Mouse (Mus musculus) embryonic facial prominence, embryonic 10.5 days (tissue): ENCODE data around the gene Alcam. TPM values are rescaled to one million over a fixed set of nuclear protein-coding genes. Genes with fewer than 3 reads are reported as not detected.

Experiments
- DNase-seq: peaks from one replicate; pipeline ENCODE4 v3.0.0-alpha.2; 2017; ENCODE audit warnings: low spot score
- H3K27ac ChIP-seq: fragments of 300-500 bp; sonication (generic); replicated peaks from 2 replicates; pipeline ENCODE4 v1.5.1; 2016; ENCODE audit warnings: mild to moderate bottlenecking
- H3K27me3 ChIP-seq: fragments of 300-500 bp; sonication (generic); replicated peaks from 2 replicates; pipeline ENCODE4 v1.6.1; 2016; ENCODE audit warnings: low read depth, mild to moderate bottlenecking; ENCODE audit not compliant: poor library complexity, severe bottlenecking
- H3K36me3 ChIP-seq: fragments of 300-500 bp; sonication (generic); replicated peaks from 2 replicates; pipeline ENCODE4 v1.6.1; 2016; ENCODE audit warnings: mild to moderate bottlenecking, moderate library complexity
- H3K4me1 ChIP-seq: fragments of 300-500 bp; sonication (generic); 2 replicates; pipeline ENCODE4 v1.6.1; 2016
- H3K4me3 ChIP-seq: fragments of 300-500 bp; sonication (generic); 2 replicates; pipeline ENCODE4 v1.5.1; 2016; ENCODE audit warnings: mild to moderate bottlenecking, moderate library complexity
- H3K9me3 ChIP-seq: fragments of 300-500 bp; sonication (generic); 2 replicates; pipeline ENCODE4 v1.6.1; 2016; ENCODE audit warnings: mild to moderate bottlenecking
- WGBS: fragments of 180-500 bp; shearing (Covaris S2); methylation state at CpG from one replicate; pipeline ENCODE4 v1.1.7; 2016; 5-methylcytosine and 5-hydroxymethylcytosine counted together
- polyA plus RNA-seq: library from polyadenylated mRNA; unstranded; fragments of >200 nt; fragmentation: Nextera tagmentation; extraction: Ambion mirVana; gene quantifications from 2 replicates; pipeline ENCODE4 v1.2.1, GENCODE M21; 2016

Gene Alcam
- polyA plus RNA-seq, 1 experiment from 2014 or later, result 5.1 TPM

DNA sequence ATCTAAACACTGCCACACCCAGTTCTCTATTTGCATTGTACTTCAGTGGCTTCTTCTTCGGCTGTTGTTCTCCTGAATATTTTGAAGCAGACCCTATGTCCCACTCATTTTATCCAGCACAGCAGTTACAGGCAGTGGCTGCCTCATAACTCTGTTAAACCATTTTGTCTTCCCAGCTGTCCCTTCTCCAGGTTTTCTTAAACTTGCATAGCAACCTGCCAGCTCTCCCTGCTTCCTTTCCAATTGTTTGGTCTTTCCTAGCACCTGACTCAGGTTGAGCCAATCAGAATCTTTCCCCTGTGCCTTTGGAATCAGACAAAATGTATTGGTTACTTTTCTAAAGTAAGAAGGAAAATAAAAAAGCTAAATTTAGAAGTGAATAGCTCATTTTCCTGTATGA lies 21.8 kb downstream of the Alcam start:
- no peak overlapping the region for H3K27ac ChIP-seq
- no peaks in the 10 kb centered on the region for H3K4me1 ChIP-seq
- DNase-seq, result no peak
- no peak overlapping the region for H3K4me3 ChIP-seq
- no peaks in the 10 kb centered on the region for H3K36me3 ChIP-seq
- WGBS, result 91% methylated on average over 1 of the region's 1 CpGs
- H3K9me3 ChIP-seq, result no peaks in the 10 kb centered on the region
- no peaks in the 10 kb centered on the region for H3K27me3 ChIP-seq

GRCm38 (mm10) chr16:52431590-52431989 lies 22.3 kb downstream of the Alcam start:
- no peak overlapping the region for H3K27ac ChIP-seq
- H3K4me1 ChIP-seq, result no peaks in the 10 kb centered on the region
- H3K27me3 ChIP-seq, result no peaks in the 10 kb centered on the region
- no peaks in the 10 kb centered on the region for H3K36me3 ChIP-seq
- H3K4me3 ChIP-seq, result no peak overlapping the region
- WGBS, result 77% methylated on average over 2 of the region's 2 CpGs
- DNase-seq, result no peak
- no peaks in the 10 kb centered on the region for H3K9me3 ChIP-seq

DNA sequence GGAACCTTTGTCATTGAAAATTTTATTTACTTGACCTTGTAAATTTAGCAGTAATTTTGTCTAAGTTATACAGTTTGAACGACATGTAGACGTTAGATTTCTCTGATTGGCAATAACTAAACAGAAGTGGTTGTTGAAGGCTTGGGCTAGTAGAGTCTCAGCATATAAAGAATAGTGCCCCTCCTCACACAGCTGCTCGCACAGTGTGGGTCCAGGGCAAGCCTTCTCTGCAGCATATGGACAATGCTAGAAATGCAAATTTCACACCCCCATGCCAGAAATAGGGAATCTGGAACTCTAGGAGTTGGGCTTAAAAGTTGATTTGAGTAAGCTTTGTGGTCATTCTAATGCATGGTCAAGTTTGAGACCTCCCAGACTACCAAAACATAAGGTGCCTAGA lies 23.8 kb downstream of the Alcam start:
- WGBS, result 82% methylated on average over 3 of the region's 3 CpGs
- no peaks in the 10 kb centered on the region for H3K9me3 ChIP-seq
- H3K4me1 ChIP-seq, result no peaks in the 10 kb centered on the region
- no peaks in the 10 kb centered on the region for H3K27me3 ChIP-seq
- no peak overlapping the region for H3K27ac ChIP-seq
- H3K36me3 ChIP-seq, result no peaks in the 10 kb centered on the region
- no peak for DNase-seq
- no peak overlapping the region for H3K4me3 ChIP-seq

GRCm38 (mm10) chr16:52429661-52430060 lies 24.2 kb downstream of the Alcam start:
- H3K27me3 ChIP-seq, result no peaks in the 10 kb centered on the region
- H3K9me3 ChIP-seq, result no peaks in the 10 kb centered on the region
- H3K36me3 ChIP-seq, result no peaks in the 10 kb centered on the region
- H3K4me3 ChIP-seq, result no peak overlapping the region
- DNase-seq, result no peak
- no peak overlapping the region for H3K27ac ChIP-seq
- no peaks in the 10 kb centered on the region for H3K4me1 ChIP-seq

DNA sequence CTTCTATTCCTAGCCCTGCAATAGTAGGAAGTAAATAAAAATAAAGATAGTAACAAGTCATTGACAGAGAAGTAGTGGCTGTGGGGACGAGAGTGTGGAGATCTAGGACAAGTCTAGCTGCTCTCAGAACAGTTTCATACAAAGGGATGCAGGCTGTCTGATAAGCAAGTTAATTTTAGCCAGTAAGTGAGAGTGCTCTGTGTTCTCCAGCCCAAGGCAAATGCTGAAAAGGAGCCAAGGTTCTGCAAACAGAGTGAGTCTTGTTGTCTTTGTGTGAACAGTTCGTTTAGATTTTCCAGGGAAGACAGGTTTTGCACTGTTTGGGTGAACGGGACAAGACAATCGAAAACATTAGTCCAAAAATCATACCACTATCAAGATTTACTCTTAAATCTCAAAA lies 25.4 kb downstream of the Alcam start:
- no peak overlapping the region for H3K4me3 ChIP-seq
- WGBS, result 64% methylated on average over 4 of the region's 4 CpGs

GRCm38 (mm10) chr16:52418568-52419158 lies 35.2 kb downstream of the Alcam start:
- WGBS, result 75% methylated on average over 5 of the region's 5 CpGs

More for the DNA sequence above, 25.4 kb downstream of the Alcam start:
- no peaks in the 10 kb centered on the region for H3K36me3 ChIP-seq
- no peaks in the 10 kb centered on the region for H3K9me3 ChIP-seq
- H3K4me1 ChIP-seq, result no peaks in the 10 kb centered on the region
- no peaks in the 10 kb centered on the region for H3K27me3 ChIP-seq
- H3K27ac ChIP-seq, result no peak overlapping the region
- DNase-seq, result no peak

GRCm38 (mm10) chr16:52417982-52418381 lies 35.9 kb downstream of the Alcam start:
- no peaks in the 10 kb centered on the region for H3K9me3 ChIP-seq
- H3K36me3 ChIP-seq, result no peaks in the 10 kb centered on the region
- no peaks in the 10 kb centered on the region for H3K27me3 ChIP-seq
- DNase-seq, result no peak
- H3K4me3 ChIP-seq, result no peak overlapping the region
- no peak overlapping the region for H3K27ac ChIP-seq
- WGBS, result 83% methylated on average over 5 of the region's 5 CpGs
- H3K4me1 ChIP-seq, result no peaks in the 10 kb centered on the region

More at GRCm38 (mm10) chr16:52418568-52419158, 35.2 kb downstream of the Alcam start:
- no peak overlapping the region for H3K27ac ChIP-seq
- no peaks in the 10 kb centered on the region for H3K9me3 ChIP-seq
- DNase-seq, result no peak
- H3K27me3 ChIP-seq, result no peaks in the 10 kb centered on the region
- no peaks in the 10 kb centered on the region for H3K36me3 ChIP-seq
- H3K4me1 ChIP-seq, result no peaks in the 10 kb centered on the region
- H3K4me3 ChIP-seq, result no peak overlapping the region

- no peak for DNase-seq
- H3K4me1 ChIP-seq, result no peaks in the 10 kb centered on the region
- WGBS, result 89% methylated on average over 7 of the region's 7 CpGs
- H3K27ac ChIP-seq, result no peak overlapping the region
- H3K36me3 ChIP-seq, result no peaks in the 10 kb centered on the region
- no peaks in the 10 kb centered on the region for H3K9me3 ChIP-seq
- no peak overlapping the region for H3K4me3 ChIP-seq
- no peaks in the 10 kb centered on the region for H3K27me3 ChIP-seq
Measured at GRCm38 (mm10) chr16:52417146-52417545, 36.7 kb downstream of the Alcam start.

DNA sequence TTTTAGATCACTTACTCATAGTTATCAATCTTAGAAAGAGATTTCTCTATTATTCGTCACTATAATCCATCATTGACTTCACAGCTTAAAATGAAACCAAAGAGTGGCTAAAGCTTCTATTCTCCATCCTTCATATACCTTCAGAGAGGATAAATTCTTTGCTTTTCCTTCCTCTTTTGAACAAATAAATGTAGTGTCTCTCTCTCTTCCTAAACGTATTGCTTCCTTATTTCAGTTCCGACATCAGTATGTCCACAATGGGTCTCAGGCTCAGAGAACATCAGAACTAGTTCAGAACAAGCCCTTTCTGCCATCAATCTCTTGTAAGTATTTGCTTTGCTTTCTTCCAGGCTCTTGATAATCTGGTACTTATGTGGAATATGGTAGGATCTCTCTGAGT lies 40.2 kb downstream of the Alcam start:
- WGBS, result 90% methylated on average over 3 of the region's 3 CpGs
- Histone ChIP-seq H3K9me3 (no peaks in the 10 kb centered on the region), H3K4me1 (no peaks in the 10 kb centered on the region), H3K4me3 (no peak overlapping the region), H3K36me3 (no peaks in the 10 kb centered on the region), H3K27ac (no peak overlapping the region), H3K27me3 (no peaks in the 10 kb centered on the region)
- DNase-seq, result no peak

DNA sequence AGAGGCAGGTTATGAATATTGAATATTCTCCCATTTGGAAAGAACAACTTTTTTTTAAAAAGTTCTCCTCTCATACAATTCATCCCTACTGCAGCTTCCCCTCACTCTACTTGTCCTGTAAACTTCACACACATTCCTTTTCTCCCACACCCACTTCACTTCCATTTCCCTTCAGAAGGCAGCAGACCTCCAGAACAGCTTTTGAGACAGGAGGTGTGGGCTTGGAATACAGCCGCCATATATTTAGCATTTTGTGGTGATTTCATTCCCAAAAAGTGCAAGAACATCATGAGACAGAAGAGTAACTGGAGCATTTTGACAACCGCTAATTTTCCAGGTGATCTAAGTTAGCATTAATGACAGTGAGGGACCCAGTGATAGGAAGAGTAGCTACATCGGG lies 47.8 kb downstream of the Alcam start:
- H3K27me3 ChIP-seq, result no peaks in the 10 kb centered on the region
- 92% methylated on average over 3 of the region's 3 CpGs for WGBS
- no peak overlapping the region for H3K4me3 ChIP-seq
- no peaks in the 10 kb centered on the region for H3K36me3 ChIP-seq
- no peaks in the 10 kb centered on the region for H3K9me3 ChIP-seq
- no peak overlapping the region for H3K27ac ChIP-seq
- DNase-seq, result no peak
- no peaks in the 10 kb centered on the region for H3K4me1 ChIP-seq

DNA sequence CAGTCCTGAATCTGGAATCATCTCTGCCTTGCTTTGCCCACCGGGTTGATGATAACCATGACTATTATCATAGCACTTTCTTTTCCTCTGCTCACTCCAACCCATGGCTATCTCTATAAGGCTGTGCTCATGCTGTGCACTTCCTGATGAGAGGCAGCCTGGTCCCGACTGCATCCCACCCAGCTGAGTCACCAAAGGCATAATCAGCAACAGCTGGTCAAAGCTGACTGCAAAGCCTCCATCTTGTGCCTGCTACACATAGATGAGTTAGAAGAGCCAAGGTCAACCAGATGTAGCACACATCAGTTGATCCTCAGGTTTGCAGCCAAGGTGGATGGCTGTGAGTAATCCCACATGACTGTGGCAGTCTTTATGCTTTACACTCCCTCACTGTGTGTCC lies 48.6 kb downstream of the Alcam start:
- H3K9me3 ChIP-seq, result no peaks in the 10 kb centered on the region
- WGBS, result 68% methylated on average over 2 of the region's 2 CpGs
- H3K27me3 ChIP-seq, result no peaks in the 10 kb centered on the region
- no peaks in the 10 kb centered on the region for H3K36me3 ChIP-seq
- H3K4me1 ChIP-seq, result no peaks in the 10 kb centered on the region
- no peak for DNase-seq
- H3K27ac ChIP-seq, result no peak overlapping the region
- H3K4me3 ChIP-seq, result no peak overlapping the region

- no peak for DNase-seq
- H3K27ac ChIP-seq, result no peak overlapping the region
- H3K4me1 ChIP-seq, result no peaks in the 10 kb centered on the region
- no peaks in the 10 kb centered on the region for H3K9me3 ChIP-seq
- no peaks in the 10 kb centered on the region for H3K36me3 ChIP-seq
- H3K27me3 ChIP-seq, result no peaks in the 10 kb centered on the region
- WGBS, result 83% methylated on average over 3 of the region's 3 CpGs
- no peak overlapping the region for H3K4me3 ChIP-seq
Measured at GRCm38 (mm10) chr16:52399112-52399511, 54.8 kb downstream of the Alcam start.

DNA sequence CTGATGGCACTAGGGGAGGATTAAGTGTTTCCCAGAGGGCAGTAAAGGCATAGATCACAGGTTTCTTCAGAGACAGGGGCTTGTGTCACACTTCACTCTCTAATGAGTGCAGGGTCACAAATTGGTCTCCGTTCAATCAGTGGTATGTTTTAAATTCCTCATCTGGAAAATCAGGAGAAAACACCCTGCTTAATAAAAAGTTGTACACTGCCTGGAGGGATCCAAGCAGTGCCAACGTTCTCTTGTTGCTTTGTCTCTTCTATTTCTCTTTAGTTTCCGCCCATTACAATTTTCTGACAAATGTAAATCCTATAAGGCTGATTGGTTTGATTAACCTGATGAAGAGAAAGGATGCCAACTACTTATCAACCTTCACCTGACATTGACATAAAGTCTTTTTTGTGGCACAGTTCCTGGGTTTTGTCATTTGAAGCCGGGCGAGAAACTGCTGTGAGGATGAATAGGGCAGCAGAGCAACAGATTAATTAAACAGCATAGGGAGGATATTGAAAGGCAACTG lies 67.0 kb downstream of the Alcam start:
- H3K9me3 ChIP-seq, result no peaks in the 10 kb centered on the region
- no peaks in the 10 kb centered on the region for H3K36me3 ChIP-seq
- H3K4me3 ChIP-seq, result no peak overlapping the region
- no peaks in the 10 kb centered on the region for H3K27me3 ChIP-seq
- no peak overlapping the region for H3K27ac ChIP-seq
- peaks cover 10% of the 10 kb centered on the region for H3K4me1 ChIP-seq
- 67% methylated on average over 5 of the region's 5 CpGs for WGBS
- no peak for DNase-seq
